Comparison of ENCODE assay signal across 21 mouse cellular contexts in the genomic region with DNA sequence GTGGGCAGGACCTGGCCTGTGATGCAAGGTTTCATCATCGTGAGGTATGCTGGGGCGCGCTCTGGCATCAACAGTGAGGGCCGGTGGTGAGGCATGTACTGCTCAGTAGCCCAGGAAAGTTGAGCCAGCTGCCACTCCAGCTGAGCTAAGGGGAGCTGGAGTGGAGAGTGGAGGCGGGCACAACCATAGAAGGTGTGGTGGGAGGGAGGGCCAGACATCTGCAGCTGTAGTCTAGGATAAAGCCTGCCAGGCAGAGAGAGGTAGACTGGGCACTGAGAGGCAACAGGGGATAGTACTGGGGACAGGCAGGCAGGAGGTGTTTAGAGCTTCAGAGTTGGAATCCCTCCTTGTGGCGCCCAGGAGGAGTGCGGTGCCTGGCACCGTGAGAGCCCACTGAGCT. TPM values are rescaled to one million over a fixed set of nuclear protein-coding genes. Genes with fewer than 3 reads are reported as not detected.
DNase-seq lines count a peak whose midpoint lies in the region; ATAC-seq and TF ChIP-seq lines count a peak whose summit lies in the region.
"Had no signal": no experiment of that assay in that cellular context is flagged by ENCODE, and none has a peak within 500 bp of the region (broad histone marks: within the 10 kb centered on the region; RNA-seq: fewer than 3 reads in every experiment).

No protein-coding gene starts in this region.

- H3K27me3 ChIP-seq in midbrain, postnatal 0 days (ENCODE audit: insufficient read depth, low read length): no peaks in the 10 kb centered on the region
- H3K27me3 ChIP-seq in midbrain, embryonic 16.5 days (ENCODE audit: control insufficient read depth, insufficient read depth, low read depth, low read length): no peaks in the 10 kb centered on the region
- no peaks in the 10 kb centered on the region for H3K27me3 ChIP-seq in megakaryocyte, embryonic 14.5 days (replicated peaks)
- no peaks in the 10 kb centered on the region for H3K27me3 ChIP-seq in stomach, postnatal 0 days (ENCODE audit: control insufficient read depth, insufficient read depth, low read length)
- H3K27me3 ChIP-seq: forebrain, embryonic 12.5 days; hindbrain, embryonic 13.5 days; intestine, embryonic 15.5 days; neural tube, embryonic 12.5 days had no signal

- TF ChIP-seq EP300 in stomach, postnatal 0 days (optimal IDR thresholded peaks at IDR 0.05): no peak

- H3K27ac ChIP-seq in midbrain, postnatal 0 days (ENCODE audit: low read depth, low read length): no peak overlapping the region
- no peak overlapping the region for H3K27ac ChIP-seq in midbrain, embryonic 16.5 days (ENCODE audit: low read length)
- no peak overlapping the region for H3K27ac ChIP-seq in stomach, postnatal 0 days (replicated peaks)
- H3K27ac ChIP-seq: forebrain, embryonic 12.5 days; hindbrain, embryonic 13.5 days; intestine, embryonic 15.5 days; macrophage; neural tube, embryonic 12.5 days had no signal

- H3K9ac ChIP-seq in midbrain, postnatal 0 days (replicated peaks; ENCODE audit: low read length, poor library complexity, severe bottlenecking): 0 out of 2 replicates have a peak overlapping the region, but pooled peaks have one; percentile 8
- no peak overlapping the region for H3K9ac ChIP-seq in midbrain, embryonic 16.5 days (ENCODE audit: low read depth, low read length)
- H3K9ac ChIP-seq in stomach, postnatal 0 days (ENCODE audit: low read length): no peak overlapping the region
- H3K9ac ChIP-seq: forebrain, embryonic 12.5 days; hindbrain, embryonic 13.5 days; intestine, embryonic 15.5 days; neural tube, embryonic 12.5 days had no signal

- no peak overlapping the region for H3K4me3 ChIP-seq in midbrain, postnatal 0 days (ENCODE audit: low read depth, low read length)
- H3K4me3 ChIP-seq in midbrain, embryonic 16.5 days (ENCODE audit: low read depth, low read length): no peak overlapping the region
- H3K4me3 ChIP-seq in megakaryocyte, embryonic 14.5 days (replicated peaks): peak overlapping the region; percentile 23
- no peak overlapping the region for H3K4me3 ChIP-seq in stomach, postnatal 0 days (ENCODE audit: low read depth, low read length)
- H3K4me3 ChIP-seq: forebrain, embryonic 12.5 days; hindbrain, embryonic 13.5 days; intestine, embryonic 15.5 days; neural tube, embryonic 12.5 days had no signal

- TF ChIP-seq CTCF in midbrain, postnatal 0 days (IDR thresholded peaks at IDR 0.05): no peak
- TF ChIP-seq CTCF in stomach, postnatal 0 days (IDR thresholded peaks at IDR 0.05; ENCODE audit: low read depth): no peak

- H3K36me3 ChIP-seq in midbrain, postnatal 0 days (ENCODE audit: insufficient read depth, low read length): peaks cover 55% of the 10 kb centered on the region
- peaks cover 26% of the 10 kb centered on the region for H3K36me3 ChIP-seq in midbrain, embryonic 16.5 days (ENCODE audit: control insufficient read depth, insufficient read depth, low read length)
- peaks cover 92% of the 10 kb centered on the region for H3K36me3 ChIP-seq in megakaryocyte, embryonic 14.5 days (replicated peaks; ENCODE audit: low read length)
- H3K36me3 ChIP-seq in stomach, postnatal 0 days (ENCODE audit: control insufficient read depth, insufficient read depth, low read length): peaks cover 21% of the 10 kb centered on the region

- H3K4me2 ChIP-seq in midbrain, postnatal 0 days (ENCODE audit: low read depth, low read length, poor library complexity, severe bottlenecking): no peak overlapping the region
- no peak overlapping the region for H3K4me2 ChIP-seq in midbrain, embryonic 16.5 days (ENCODE audit: low read length)
- H3K4me2 ChIP-seq in stomach, postnatal 0 days (replicated peaks; ENCODE audit: low read depth): no peak overlapping the region
- H3K4me2 ChIP-seq: forebrain, embryonic 12.5 days; hindbrain, embryonic 13.5 days; intestine, embryonic 15.5 days; neural tube, embryonic 12.5 days had no signal

- ATAC-seq in midbrain, postnatal 0 days (ENCODE audit: low FRiP score): no peak
- ATAC-seq in midbrain, embryonic 16.5 days: no peak
- ATAC-seq in erythroid progenitor cell, adult 5-6 weeks (replicated peaks; ENCODE audit: low FRiP score, poor library complexity, severe bottlenecking): peak; percentile 81
- ATAC-seq in stomach, postnatal 0 days (ENCODE audit: low FRiP score, low TSS enrichment): peak; percentile 25; the same call in 1 of the 2 replicates
- ATAC-seq: intestine, embryonic 15.5 days had no signal

- no peaks in the 10 kb centered on the region for H3K4me1 ChIP-seq in midbrain, postnatal 0 days (ENCODE audit: insufficient read depth, low read length)
- no peaks in the 10 kb centered on the region for H3K4me1 ChIP-seq in midbrain, embryonic 16.5 days (ENCODE audit: control insufficient read depth, insufficient read depth, low read length)
- H3K4me1 ChIP-seq in megakaryocyte, embryonic 14.5 days: peaks cover 28% of the 10 kb centered on the region
- H3K4me1 ChIP-seq in stomach, postnatal 0 days (replicated peaks; ENCODE audit: control insufficient read depth, insufficient read depth): no peaks in the 10 kb centered on the region
- H3K4me1 ChIP-seq: forebrain, embryonic 12.5 days; hindbrain, embryonic 13.5 days; intestine, embryonic 15.5 days; neural tube, embryonic 12.5 days had no signal

- H3K9me3 ChIP-seq in midbrain, postnatal 0 days (ENCODE audit: low read length): no peaks in the 10 kb centered on the region
- no peaks in the 10 kb centered on the region for H3K9me3 ChIP-seq in midbrain, embryonic 16.5 days (replicated peaks; ENCODE audit: control insufficient read depth, low read length, poor library complexity, severe bottlenecking)
- H3K9me3 ChIP-seq in megakaryocyte, embryonic 14.5 days: no peaks in the 10 kb centered on the region
- no peaks in the 10 kb centered on the region for H3K9me3 ChIP-seq in stomach, postnatal 0 days (ENCODE audit: control insufficient read depth, low read length)
- H3K9me3 ChIP-seq: forebrain, embryonic 12.5 days; hindbrain, embryonic 13.5 days; intestine, embryonic 15.5 days; neural tube, embryonic 12.5 days had no signal

- 91% methylated on average over 8 of the region's 8 CpGs for WGBS in midbrain, postnatal 0 days
- 91% methylated on average over 8 of the region's 8 CpGs for WGBS in midbrain, embryonic 16.5 days
- WGBS in stomach, postnatal 0 days: 91% methylated on average over 8 of the region's 8 CpGs

- DNase-seq in midbrain, postnatal 0 days (ENCODE audit: low spot score): no peak
- DNase-seq in stomach, postnatal 0 days (ENCODE audit: low spot score): no peak
- DNase-seq in T-cell, adult 2 months (ENCODE audit: low spot score): no peak
- DNase-seq in adrenal gland, adult 8-10 months: no peak
- DNase-seq: adrenal gland, postnatal 25 days; cerebellum, postnatal 10 days; heart, adult 18-20 months; kidney, postnatal 14 days; layer of hippocampus, adult 9-11 months; lung, adult 18-20 months; right cerebral cortex, postnatal 4 days; thymus, adult 18-20 months had no signal

RNA-seq across cellular contexts. Expression of a gene that starts 5.7 kb away (rescaled TPM):
- 0.28 TPM in 1 of 2 replicates, not detected in the other for total RNA-seq in midbrain, postnatal 0 days (2014; rRNA removed)
- polyA plus RNA-seq in midbrain, postnatal 0 days (2015; fragmentation: Nextera tagmentation; extraction: Ambion mirVana): 0.31 TPM in 1 of 2 replicates, not detected in the other
- polyA plus RNA-seq in midbrain, embryonic 16.5 days (2015; fragmentation: Nextera tagmentation; extraction: Ambion mirVana): not detected in 2 replicates
- 0.84 TPM in 1 of 2 replicates, not detected in the other for total RNA-seq in erythroid progenitor cell, adult 5-6 weeks (2015; ENCODE audit: low replicate concordance)
- not detected in 2 replicates for total RNA-seq in erythroid progenitor cell, adult 5-6 weeks (2017; ENCODE audit: low replicate concordance)
- 0.25 TPM in 1 of 2 replicates, not detected in the other for polyA plus RNA-seq in megakaryocyte, embryonic 14.5 days (2012; ENCODE audit: insufficient read depth, low replicate concordance)
- polyA plus RNA-seq in stomach, postnatal 0 days (2015; fragmentation: Nextera tagmentation; extraction: Ambion mirVana): 5.6 and 5.9 TPM in 2 replicates
- 1 to 10 TPM; 2.0 to 5.8 (median 2.7) TPM for total RNA-seq in adrenal gland, adult 8-10 months (2022)
- total RNA-seq: left cerebral cortex, postnatal 14 days had no signal
- polyA plus RNA-seq: macrophage had no signal

RNA-seq across cellular contexts. Expression of a gene that starts 9.9 kb away (rescaled TPM):
- total RNA-seq in midbrain, postnatal 0 days (2014; rRNA removed): 11.7 and 14.0 TPM in 2 replicates
- polyA plus RNA-seq in midbrain, postnatal 0 days (2015; fragmentation: Nextera tagmentation; extraction: Ambion mirVana): 18.2 and 20.8 TPM in 2 replicates
- polyA plus RNA-seq in midbrain, embryonic 16.5 days (2015; fragmentation: Nextera tagmentation; extraction: Ambion mirVana): 19.6 and 20.2 TPM in 2 replicates
- 50.5 and 87.6 TPM in 2 replicates for total RNA-seq in erythroid progenitor cell, adult 5-6 weeks (2015; ENCODE audit: low replicate concordance)
- total RNA-seq in erythroid progenitor cell, adult 5-6 weeks (2017; ENCODE audit: low replicate concordance): 73.2 and 83.4 TPM in 2 replicates
- polyA plus RNA-seq in megakaryocyte, embryonic 14.5 days (2012; ENCODE audit: insufficient read depth, low replicate concordance): 2.0 and 2.8 TPM in 2 replicates
- 24.1 and 25.1 TPM in 2 replicates for polyA plus RNA-seq in stomach, postnatal 0 days (2015; fragmentation: Nextera tagmentation; extraction: Ambion mirVana)
- 10 to 100 TPM; 26.4 to 36.0 (median 32.1) TPM for total RNA-seq in adrenal gland, adult 8-10 months (2022)

RNA-seq across cellular contexts. Expression of a gene that starts 20.1 kb away (rescaled TPM):
- total RNA-seq in midbrain, postnatal 0 days (2014; rRNA removed): 73.6 and 119 TPM in 2 replicates
- polyA plus RNA-seq in midbrain, postnatal 0 days (2015; fragmentation: Nextera tagmentation; extraction: Ambion mirVana): 74.0 and 79.5 TPM in 2 replicates
- 62.9 and 72.2 TPM in 2 replicates for polyA plus RNA-seq in midbrain, embryonic 16.5 days (2015; fragmentation: Nextera tagmentation; extraction: Ambion mirVana)
- 350 and 357 TPM in 2 replicates for total RNA-seq in erythroid progenitor cell, adult 5-6 weeks (2015; ENCODE audit: low replicate concordance)
- total RNA-seq in erythroid progenitor cell, adult 5-6 weeks (2017; ENCODE audit: low replicate concordance): 157 and 279 TPM in 2 replicates
- polyA plus RNA-seq in megakaryocyte, embryonic 14.5 days (2012; ENCODE audit: insufficient read depth, low replicate concordance): 7.5 and 29.1 TPM in 2 replicates
- 51.3 and 52.7 TPM in 2 replicates for polyA plus RNA-seq in stomach, postnatal 0 days (2015; fragmentation: Nextera tagmentation; extraction: Ambion mirVana)
- total RNA-seq in adrenal gland, adult 8-10 months (2022): 10 to 100 TPM; 81.9 to 99.1 (median 92.7) TPM

RNA-seq across cellular contexts. Expression of a gene that starts 26.1 kb away (rescaled TPM):
- 39.6 and 60.2 TPM in 2 replicates for total RNA-seq in midbrain, postnatal 0 days (2014; rRNA removed)
- 55.8 and 63.9 TPM in 2 replicates for polyA plus RNA-seq in midbrain, postnatal 0 days (2015; fragmentation: Nextera tagmentation; extraction: Ambion mirVana)
- polyA plus RNA-seq in midbrain, embryonic 16.5 days (2015; fragmentation: Nextera tagmentation; extraction: Ambion mirVana): 54.3 and 54.7 TPM in 2 replicates
- total RNA-seq in erythroid progenitor cell, adult 5-6 weeks (2015; ENCODE audit: low replicate concordance): 31.9 and 50.8 TPM in 2 replicates
- total RNA-seq in erythroid progenitor cell, adult 5-6 weeks (2017; ENCODE audit: low replicate concordance): 35.0 and 44.1 TPM in 2 replicates
- 58.9 and 67.0 TPM in 2 replicates for polyA plus RNA-seq in megakaryocyte, embryonic 14.5 days (2012; ENCODE audit: insufficient read depth, low replicate concordance)
- 39.4 and 40.5 TPM in 2 replicates for polyA plus RNA-seq in stomach, postnatal 0 days (2015; fragmentation: Nextera tagmentation; extraction: Ambion mirVana)
- total RNA-seq in adrenal gland, adult 8-10 months (2022): 10 to 100 TPM; 58.9 to 66.0 (median 61.5) TPM

RNA-seq across cellular contexts. Expression of a gene that starts 26.4 kb away (rescaled TPM):
- total RNA-seq in midbrain, postnatal 0 days (2014; rRNA removed): 87.5 and 105 TPM in 2 replicates
- 100 and 110 TPM in 2 replicates for polyA plus RNA-seq in midbrain, postnatal 0 days (2015; fragmentation: Nextera tagmentation; extraction: Ambion mirVana)
- 85.8 and 90.5 TPM in 2 replicates for polyA plus RNA-seq in midbrain, embryonic 16.5 days (2015; fragmentation: Nextera tagmentation; extraction: Ambion mirVana)
- total RNA-seq in erythroid progenitor cell, adult 5-6 weeks (2015; ENCODE audit: low replicate concordance): 84.0 and 90.5 TPM in 2 replicates
- 47.5 and 65.7 TPM in 2 replicates for total RNA-seq in erythroid progenitor cell, adult 5-6 weeks (2017; ENCODE audit: low replicate concordance)
- polyA plus RNA-seq in megakaryocyte, embryonic 14.5 days (2012; ENCODE audit: insufficient read depth, low replicate concordance): 18.7 and 57.4 TPM in 2 replicates
- polyA plus RNA-seq in stomach, postnatal 0 days (2015; fragmentation: Nextera tagmentation; extraction: Ambion mirVana): 45.5 and 47.8 TPM in 2 replicates
- 10 to 100 TPM; 31.5 to 34.0 (median 33.7) TPM for total RNA-seq in adrenal gland, adult 8-10 months (2022)

Comparison
In these comparisons a context has a peak if more than half of its experiments do, and no peak if none do; other contexts are left out.
1. ATAC-seq: peak in erythroid progenitor cell, adult 5-6 weeks (single experiment) and stomach, postnatal 0 days (single experiment); none in midbrain, postnatal 0 days (single experiment) and midbrain, embryonic 16.5 days (single experiment).